ENCODE assay signal across 17 mouse cellular contexts in the genomic region with DNA sequence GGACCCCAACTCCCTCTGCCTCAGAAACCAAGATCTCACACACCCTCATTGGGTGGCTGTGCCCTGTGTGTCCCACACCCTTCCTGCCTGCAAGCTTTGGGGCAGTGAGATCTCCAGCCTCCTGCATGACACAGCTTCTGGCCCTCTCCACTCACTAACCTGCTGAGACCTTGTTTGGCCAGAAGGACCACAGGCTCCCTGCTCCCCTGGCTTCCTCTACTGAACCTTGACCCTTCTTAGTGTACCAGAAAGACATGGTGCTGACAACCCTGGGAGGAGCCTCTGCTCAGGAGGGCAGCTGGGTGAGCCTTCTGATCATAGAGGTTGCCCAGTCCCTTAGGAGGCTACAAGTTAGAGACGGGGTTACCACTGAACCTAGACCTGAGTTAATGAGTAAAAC. TPM values are rescaled to one million over a fixed set of nuclear protein-coding genes. Genes with fewer than 3 reads are reported as not detected.
DNase-seq lines count a peak whose midpoint lies in the region; ATAC-seq and TF ChIP-seq lines count a peak whose summit lies in the region.
"Had no signal": no experiment of that assay in that cellular context is flagged by ENCODE, and none has a peak within 500 bp of the region (broad histone marks: within the 10 kb centered on the region; RNA-seq: fewer than 3 reads in every experiment).

No protein-coding gene starts in this region.

- peaks cover 34% of the 10 kb centered on the region for H3K4me1 ChIP-seq in limb, embryonic 10.5 days
- H3K4me1 ChIP-seq in small intestine, adult 2 months (ENCODE audit: control insufficient read depth, insufficient read depth, insufficient read length, low read length) = peaks cover 34% of the 10 kb centered on the region
- H3K4me1 ChIP-seq in lung, postnatal 0 days (ENCODE audit: insufficient read depth, low read depth, low read length) = peaks cover 3% of the 10 kb centered on the region; the same call in 1 of the 2 replicates
- H3K4me1 ChIP-seq: midbrain, embryonic 15.5 days had no signal

- ATAC-seq in lung, postnatal 0 days = no peak
- ATAC-seq: midbrain, embryonic 15.5 days had no signal

- no peak overlapping the region for H3K4me3 ChIP-seq in limb, embryonic 10.5 days
- no peak overlapping the region for H3K4me3 ChIP-seq in small intestine, adult 2 months (ENCODE audit: low read depth, low read length)
- H3K4me3 ChIP-seq in lung, postnatal 0 days (ENCODE audit: low read depth, low read length) = no peak overlapping the region
- H3K4me3 ChIP-seq: midbrain, embryonic 15.5 days had no signal

- H3K9me3 ChIP-seq in limb, embryonic 10.5 days (replicated peaks) = no peaks in the 10 kb centered on the region
- H3K9me3 ChIP-seq in lung, postnatal 0 days (ENCODE audit: low read length) = no peaks in the 10 kb centered on the region
- H3K9me3 ChIP-seq: midbrain, embryonic 15.5 days had no signal

- H3K27ac ChIP-seq in limb, embryonic 10.5 days = peak overlapping the region; percentile 66
- peak overlapping the region; percentile 62 for H3K27ac ChIP-seq in small intestine, adult 2 months (ENCODE audit: insufficient read depth, low read depth, low read length)
- no peak overlapping the region for H3K27ac ChIP-seq in lung, postnatal 0 days (ENCODE audit: low read length)
- H3K27ac ChIP-seq: midbrain, embryonic 15.5 days had no signal

- 94% methylated on average over 1 of the region's 1 CpGs for WGBS in limb, embryonic 10.5 days
- 27% methylated on average over 1 of the region's 1 CpGs for WGBS in small intestine, adult 2 months
- WGBS in lung, postnatal 0 days = 100% methylated on average over 1 of the region's 1 CpGs

- TF ChIP-seq EP300 in lung, postnatal 0 days (IDR thresholded peaks at IDR 0.05) = no peak

- no peaks in the 10 kb centered on the region for H3K27me3 ChIP-seq in limb, embryonic 10.5 days (ENCODE audit: low read depth, poor library complexity, severe bottlenecking)
- H3K27me3 ChIP-seq in small intestine, adult 2 months (ENCODE audit: control insufficient read depth, insufficient read depth, low read length) = no peaks in the 10 kb centered on the region
- no peaks in the 10 kb centered on the region for H3K27me3 ChIP-seq in lung, postnatal 0 days (replicated peaks; ENCODE audit: insufficient read depth, low read length)
- H3K27me3 ChIP-seq: midbrain, embryonic 15.5 days had no signal

- no peak overlapping the region for H3K4me2 ChIP-seq in lung, postnatal 0 days (replicated peaks; ENCODE audit: low read depth, low read length)
- H3K4me2 ChIP-seq: midbrain, embryonic 15.5 days had no signal

- no peak for TF ChIP-seq CTCF in small intestine, adult 2 months (IDR thresholded peaks at IDR 0.05; ENCODE audit: extremely low read depth, insufficient read length, insufficient replicate concordance, low read depth, low read length)
- no peak for TF ChIP-seq CTCF in lung, postnatal 0 days (IDR thresholded peaks at IDR 0.05)

- H3K36me3 ChIP-seq in limb, embryonic 10.5 days = peaks cover 64% of the 10 kb centered on the region
- peaks cover 46% of the 10 kb centered on the region for H3K36me3 ChIP-seq in small intestine, adult 2 months (ENCODE audit: control insufficient read depth, insufficient read depth, low read length)
- peaks cover 15% of the 10 kb centered on the region for H3K36me3 ChIP-seq in lung, postnatal 0 days (ENCODE audit: insufficient read depth, low read length)

- DNase-seq in adrenal gland, postnatal 10 days = peak; percentile 15
- no peak for DNase-seq in adrenal gland, adult 8-10 months
- DNase-seq in kidney, adult 18-20 months = peak; percentile 73
- DNase-seq in limb, embryonic 10.5 days (ENCODE audit: low spot score) = no peak
- DNase-seq in lung, postnatal 0 days (ENCODE audit: low spot score) = no peak
- no peak for DNase-seq in retina, postnatal 1 day
- no peak for DNase-seq in natural killer cell, adult 2 months (ENCODE audit: low spot score in 2 of 2)
- DNase-seq: heart, adult 11 months; heart, postnatal 14 days; lung, postnatal 36 days; thymus, adult 18-20 months had no signal

- no peak for TF ChIP-seq POLR2A in small intestine, adult 2 months (IDR thresholded peaks at IDR 0.05; ENCODE audit: low read depth, low read length)

- no peak overlapping the region for H3K9ac ChIP-seq in lung, postnatal 0 days (replicated peaks; ENCODE audit: low read depth)
- H3K9ac ChIP-seq: midbrain, embryonic 15.5 days had no signal

RNA-seq across cellular contexts. Expression of gene Ctrb1, which starts 18.4 kb away (rescaled TPM):
- total RNA-seq in adrenal gland, postnatal 10 days (2021) = under 1 TPM in 1 of 2 experiments, not detected in 1; 0.42 TPM
- total RNA-seq in adrenal gland, adult 8-10 months (2022) = not detected
- polyA plus RNA-seq in limb, embryonic 10.5 days (2016; fragmentation: Nextera tagmentation; extraction: Ambion mirVana) = not detected in 2 replicates
- polyA plus RNA-seq in small intestine, adult 2 months (2012; rRNA removed) = 138 and 67,254 TPM in 2 replicates
- not detected in 2 replicates for polyA plus RNA-seq in lung, postnatal 0 days (2015; fragmentation: Nextera tagmentation; extraction: Ambion mirVana)
- total RNA-seq: common myeloid progenitor, adult 5-6 weeks; heart, postnatal 14 days; layer of hippocampus, adult 18-20 months; left cerebral cortex, postnatal 14 days had no signal
- polyA plus RNA-seq: neural tube, embryonic 14.5 days had no signal

RNA-seq across cellular contexts. Expression of gene Bcar1, which starts 34.4 kb away (rescaled TPM):
- total RNA-seq in adrenal gland, postnatal 10 days (2021) = 10 to 100 TPM; 53.4 to 62.7 TPM
- 100 to 1,000 TPM in 2 of 4 experiments, 10 to 100 TPM in 2; 86.1 to 150 (median 104) TPM for total RNA-seq in adrenal gland, adult 8-10 months (2022)
- polyA plus RNA-seq in limb, embryonic 10.5 days (2016; fragmentation: Nextera tagmentation; extraction: Ambion mirVana) = 50.2 and 50.4 TPM in 2 replicates
- polyA plus RNA-seq in small intestine, adult 2 months (2012; rRNA removed) = 84.1 and 251 TPM in 2 replicates
- 29.3 and 34.2 TPM in 2 replicates for polyA plus RNA-seq in lung, postnatal 0 days (2015; fragmentation: Nextera tagmentation; extraction: Ambion mirVana)
- total RNA-seq: common myeloid progenitor, adult 5-6 weeks had no signal

Comparison
In these comparisons a context has a peak if more than half of its experiments do, and no peak if none do; other contexts are left out.
1. DNase-seq: peak in adrenal gland, postnatal 10 days (single experiment) and kidney, adult 18-20 months (single experiment); none in adrenal gland, adult 8-10 months (single experiment), limb, embryonic 10.5 days (single experiment), lung, postnatal 0 days (single experiment), retina, postnatal 1 day (single experiment) and natural killer cell, adult 2 months (0 of 2).
2. RNA of gene Ctrb1, which starts 18.4 kb away (polyA plus RNA-seq): 138 to 67,254 TPM in small intestine, adult 2 months; not detected in limb, embryonic 10.5 days and not detected in lung, postnatal 0 days; every median in the first group is over 100 times any median in the second.